Mouse (Mus musculus): ENCODE results near the gene Olfr193. TPM values are rescaled to one million over a fixed set of nuclear protein-coding genes. Genes with fewer than 3 reads are reported as not detected.
"Not testable (repeated sequence)": the region's sequence is repeated elsewhere in the genome, so short reads cannot be mapped to it uniquely, and the experiment has no call there.

Gene Olfr193
- polyA plus RNA-seq, 1 experiment from 2014 or later = not detected

GRCm38 (mm10) chr16:59062411-59062810 lies 49.3 kb downstream of the Olfr193 start:
- H3K4me1 ChIP-seq; DNase-seq (ENCODE audit: low spot score); H3K9me3 ChIP-seq (replicated peaks); H3K36me3 ChIP-seq; H3K27ac ChIP-seq (replicated peaks); H3K27me3 ChIP-seq (ENCODE audit: low read depth, poor library complexity, severe bottlenecking); H3K4me3 ChIP-seq: not testable (repeated sequence)
- WGBS = 77% methylated on average over 3 of the region's 3 CpGs

Other genes with a start within 250 kb of the Olfr193 start
- gene Olfr177, start 237.1 kb downstream of the Olfr193 start, polyA plus RNA-seq (2016; fragmentation: Nextera tagmentation; extraction: Ambion mirVana) = not detected in 2 replicates
- not detected in 2 replicates for gene Olfr178, start 219.8 kb downstream of the Olfr193 start, polyA plus RNA-seq (2016; fragmentation: Nextera tagmentation; extraction: Ambion mirVana)
- gene Olfr181, start 183.1 kb downstream of the Olfr193 start, polyA plus RNA-seq (2016; fragmentation: Nextera tagmentation; extraction: Ambion mirVana) = not detected in 2 replicates
- gene Olfr180, start 182.5 kb downstream of the Olfr193 start, polyA plus RNA-seq (2016; fragmentation: Nextera tagmentation; extraction: Ambion mirVana) = not detected in 2 replicates
- gene Olfr183, start 116.5 kb downstream of the Olfr193 start, polyA plus RNA-seq (2016; fragmentation: Nextera tagmentation; extraction: Ambion mirVana) = not detected in 2 replicates
- not detected in 2 replicates for gene Olfr186, start 81.6 kb downstream of the Olfr193 start, polyA plus RNA-seq (2016; fragmentation: Nextera tagmentation; extraction: Ambion mirVana)
- gene Olfr187, start 72.1 kb downstream of the Olfr193 start, polyA plus RNA-seq (2016; fragmentation: Nextera tagmentation; extraction: Ambion mirVana) = not detected in 2 replicates
- gene Olfr190, start 33.9 kb downstream of the Olfr193 start, polyA plus RNA-seq (2016; fragmentation: Nextera tagmentation; extraction: Ambion mirVana) = not detected in 2 replicates
- not detected in 2 replicates for gene Olfr191, start 22.1 kb downstream of the Olfr193 start, polyA plus RNA-seq (2016; fragmentation: Nextera tagmentation; extraction: Ambion mirVana)
- not detected in 2 replicates for gene Olfr194, start 9.2 kb upstream of the Olfr193 start, polyA plus RNA-seq (2016; fragmentation: Nextera tagmentation; extraction: Ambion mirVana)
- not detected in 2 replicates for gene Olfr195, start 35.2 kb upstream of the Olfr193 start, polyA plus RNA-seq (2016; fragmentation: Nextera tagmentation; extraction: Ambion mirVana)
- gene Olfr196, start 58.6 kb upstream of the Olfr193 start, polyA plus RNA-seq (2016; fragmentation: Nextera tagmentation; extraction: Ambion mirVana) = not detected in 2 replicates
- not detected in 2 replicates for gene Olfr198, start 91.7 kb upstream of the Olfr193 start, polyA plus RNA-seq (2016; fragmentation: Nextera tagmentation; extraction: Ambion mirVana)
- gene Olfr199, start 107.9 kb upstream of the Olfr193 start, polyA plus RNA-seq (2016; fragmentation: Nextera tagmentation; extraction: Ambion mirVana) = not detected in 2 replicates
- gene Olfr201, start 160.8 kb upstream of the Olfr193 start, polyA plus RNA-seq (2016; fragmentation: Nextera tagmentation; extraction: Ambion mirVana) = 0.09 TPM in 1 of 2 replicates, not detected in the other
- not detected in 2 replicates for gene Olfr202, start 174.9 kb upstream of the Olfr193 start, polyA plus RNA-seq (2016; fragmentation: Nextera tagmentation; extraction: Ambion mirVana)
- not detected in 2 replicates for gene Olfr203, start 187.0 kb upstream of the Olfr193 start, polyA plus RNA-seq (2016; fragmentation: Nextera tagmentation; extraction: Ambion mirVana)
- not detected in 2 replicates for gene Olfr204, start 206.4 kb upstream of the Olfr193 start, polyA plus RNA-seq (2016; fragmentation: Nextera tagmentation; extraction: Ambion mirVana)
- not detected in 2 replicates for gene Olfr205, start 219.3 kb upstream of the Olfr193 start, polyA plus RNA-seq (2016; fragmentation: Nextera tagmentation; extraction: Ambion mirVana)
- gene Olfr206, start 237.4 kb upstream of the Olfr193 start, polyA plus RNA-seq (2016; fragmentation: Nextera tagmentation; extraction: Ambion mirVana) = not detected in 2 replicates